Mouse (Mus musculus) ES-E14 (cell line): ENCODE results near the gene 4930432K21Rik.

Experiments
- HCFC1 ChIP-seq: IDR thresholded peaks from 2 replicates; pipeline ENCODE4 v1.6.1; 2012; ENCODE audit warnings: low read length, inconsistent platforms, borderline replicate concordance; ENCODE audit not compliant: insufficient read depth
- ZC3H11A ChIP-seq: IDR thresholded peaks from 2 replicates; pipeline ENCODE4 v1.6.1; 2012; ENCODE audit warnings: low read depth, mild to moderate bottlenecking, inconsistent platforms, low read length, borderline replicate concordance
- ZNF384 ChIP-seq: IDR thresholded peaks from 2 replicates; pipeline ENCODE4 v1.6.1; 2012; ENCODE audit warnings: low read depth, low read length, inconsistent platforms

DNA sequence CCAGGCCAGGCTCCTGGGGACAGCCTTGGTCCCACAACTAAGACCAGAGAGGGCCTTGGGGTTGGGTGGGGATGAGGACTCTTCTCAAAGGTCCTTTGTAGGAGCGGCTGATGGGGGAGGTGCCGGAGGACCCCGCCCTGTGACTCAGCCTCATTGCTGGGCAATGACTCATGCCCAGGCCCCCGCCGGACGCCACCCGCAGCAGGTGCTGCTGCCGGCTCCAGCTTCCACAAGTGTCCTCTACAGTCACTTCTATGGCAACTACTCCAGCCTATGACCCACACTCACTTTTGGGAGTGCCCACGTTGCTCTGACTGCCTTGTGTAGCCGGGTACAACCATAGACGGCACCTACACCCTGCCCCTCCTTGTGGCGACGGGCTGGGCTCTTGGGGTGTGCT is 44.2 kb downstream of the 4930432K21Rik start:
- no peak for TF ChIP-seq ZC3H11A
- TF ChIP-seq ZNF384, result no peak
- TF ChIP-seq HCFC1, result no peak
